Mouse (Mus musculus) granulocyte monocyte progenitor cell, adult 5-6 weeks (primary cell): ENCODE measurements around the gene 9530077C05Rik. TPM values are rescaled to one million over a fixed set of nuclear protein-coding genes. Genes with fewer than 3 reads are reported as not detected.
A peak's percentile ranks its signal among the peaks of the same experiment; 100 is the strongest.
"Not testable (repeated sequence)": the region's sequence is repeated elsewhere in the genome, so short reads cannot be mapped to it uniquely, and the experiment has no call there.

ENCODE experiments used
- ATAC-seq: replicated peaks from 2 replicates; pipeline ENCODE4 v1.8.0; 2016; ENCODE audit warnings: mild to moderate bottlenecking, moderate TSS enrichment, inconsistent platforms; ENCODE audit not compliant: poor library complexity, severe bottlenecking
- total RNA-seq, 2 experiments: library from RNA; stranded (forward) in 1 of 2; stranded (reverse) in 1 of 2; fragments of 200-712, 200-1000 nt in 1 of 2; fragments of >200 nt in 1 of 2; fragmentation: Nextera tagmentation in 1 of 2; gene quantifications; 2 replicates each; pipeline ENCODE4 v1.2.3; 2014 to 2017

Gene 9530077C05Rik
- total RNA-seq (2014; fragmentation: Nextera tagmentation) (2.1 TPM in 1 of 2 replicates, not detected in the other), total RNA-seq (2017) (2.0 and 2.1 TPM in 2 replicates)

DNA sequence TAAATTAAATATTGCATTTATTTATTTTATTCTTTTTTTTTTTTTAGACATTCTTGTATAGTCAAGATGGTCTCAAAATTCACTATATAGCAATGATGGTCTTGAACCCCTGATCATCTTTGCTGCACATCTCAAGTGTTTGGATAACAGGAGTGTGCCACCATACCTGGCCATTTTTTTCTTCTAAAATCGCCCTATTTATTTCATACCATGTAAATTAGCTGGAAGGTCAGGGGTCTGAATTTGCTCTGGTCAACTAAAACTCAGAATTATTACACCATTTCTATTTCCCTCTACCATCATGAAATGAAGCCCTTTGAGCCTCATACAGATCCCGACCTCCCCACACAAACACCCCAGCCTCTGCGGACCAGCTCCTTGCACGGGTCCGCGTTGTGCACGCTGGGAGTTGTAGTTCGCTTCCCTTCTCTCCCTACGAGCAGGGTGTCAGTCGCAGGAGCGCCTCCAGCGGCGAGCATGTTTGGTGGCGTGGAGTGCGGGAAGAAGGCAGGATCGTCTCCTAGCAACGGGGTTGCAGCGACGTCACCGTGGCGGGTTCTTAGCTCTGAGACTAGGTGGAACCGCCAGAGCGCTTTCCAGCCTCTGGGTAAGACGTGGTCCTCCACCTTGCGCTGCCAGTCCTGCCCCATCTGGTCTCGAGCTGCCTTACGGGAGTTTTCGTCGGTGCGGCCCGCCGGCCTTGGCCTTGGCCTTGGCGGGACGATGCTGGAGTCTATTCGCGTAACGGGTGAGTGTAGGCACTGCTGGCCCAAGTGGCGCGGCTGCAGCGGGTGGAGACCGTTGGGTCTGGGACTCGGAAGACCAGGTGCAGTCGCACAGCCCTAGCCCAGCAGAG lies at the start of gene 9530077C05Rik:
TSS of gene 9530077C05Rik (plus strand) at position 512 of the 856 bp plus-strand sequence.
- peak; percentile 100 for ATAC-seq

DNA sequence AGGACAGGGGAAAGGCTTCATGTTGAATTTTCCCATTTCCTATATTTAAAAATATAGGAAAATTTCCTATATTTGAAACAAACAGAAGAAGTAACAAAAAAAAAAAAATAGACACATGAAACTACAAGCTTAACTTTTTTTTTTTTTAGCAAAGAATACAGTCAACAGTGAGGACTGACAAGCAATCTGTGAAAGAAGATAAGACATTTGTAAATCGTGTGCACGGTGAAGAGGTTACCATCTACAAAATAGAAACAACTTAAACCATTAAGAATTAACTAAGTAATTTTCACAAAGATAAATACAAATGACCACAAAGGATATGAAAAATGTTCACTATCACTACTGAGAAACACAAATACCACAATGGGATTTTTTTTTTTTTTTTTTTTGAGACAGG lies 45.1 kb upstream of the 9530077C05Rik start:
- ATAC-seq: no peak

DNA sequence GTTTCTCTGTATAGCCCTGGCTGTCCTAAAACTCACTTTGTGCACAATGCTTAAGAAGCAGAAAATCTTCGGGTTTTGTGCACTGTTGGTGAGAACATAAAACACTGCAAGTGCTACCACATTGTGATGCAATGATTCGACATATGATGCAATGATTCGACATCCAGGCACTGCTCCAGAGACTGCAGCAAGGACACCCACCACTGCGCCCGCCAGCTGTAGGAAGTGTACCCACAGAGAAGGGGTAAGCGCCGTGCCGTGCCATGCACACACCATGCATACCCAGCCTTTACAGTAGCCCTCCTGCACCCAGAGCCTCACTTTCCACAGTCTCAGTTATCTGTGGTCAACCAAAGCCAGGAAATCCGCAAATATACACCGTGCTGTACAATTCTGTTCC lies 44.7 kb upstream of the 9530077C05Rik start:
- peak; percentile 93 for ATAC-seq

DNA sequence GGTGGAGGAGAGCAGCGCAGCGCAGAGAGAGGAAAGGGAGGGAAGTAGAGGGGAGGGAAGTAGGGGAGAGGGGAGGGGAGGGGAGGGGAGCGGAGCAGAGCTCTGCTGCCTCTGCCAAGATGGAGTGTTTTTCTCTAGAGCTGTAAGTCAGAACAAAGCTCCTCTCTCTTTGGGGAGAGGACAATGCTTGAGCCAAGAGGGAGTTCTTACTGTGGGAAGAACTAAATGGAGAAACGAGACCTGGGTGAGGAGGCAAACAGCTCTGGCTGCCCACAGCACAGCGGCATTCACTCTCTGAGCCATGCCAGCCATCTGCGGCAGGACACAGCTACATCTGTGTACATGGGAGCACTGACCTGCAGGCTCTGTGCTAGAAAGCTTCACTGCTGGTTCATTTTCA lies 43.3 kb upstream of the 9530077C05Rik start:
- ATAC-seq: 0 out of 2 replicates have a peak, but pooled peaks have one; percentile 17

DNA sequence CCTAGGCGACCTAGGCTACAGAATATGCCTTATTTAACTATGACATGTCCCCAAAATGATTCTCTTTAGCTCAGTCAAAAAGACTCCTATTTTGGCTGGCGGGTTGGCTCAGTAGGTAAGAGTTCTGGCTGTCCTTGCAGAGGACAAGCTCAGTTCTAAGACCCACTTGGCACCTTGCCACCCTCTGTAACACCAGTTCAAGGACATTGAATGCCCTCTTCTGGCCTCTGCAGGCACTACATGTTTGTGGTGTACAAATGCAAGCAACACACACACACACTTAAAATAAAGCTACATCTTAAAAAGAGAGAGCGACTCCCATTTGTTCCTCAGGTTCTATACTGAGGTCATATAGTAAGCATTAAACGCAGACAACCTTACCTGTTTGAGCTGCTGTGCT lies 38.6 kb upstream of the 9530077C05Rik start:
- no peak for ATAC-seq

DNA sequence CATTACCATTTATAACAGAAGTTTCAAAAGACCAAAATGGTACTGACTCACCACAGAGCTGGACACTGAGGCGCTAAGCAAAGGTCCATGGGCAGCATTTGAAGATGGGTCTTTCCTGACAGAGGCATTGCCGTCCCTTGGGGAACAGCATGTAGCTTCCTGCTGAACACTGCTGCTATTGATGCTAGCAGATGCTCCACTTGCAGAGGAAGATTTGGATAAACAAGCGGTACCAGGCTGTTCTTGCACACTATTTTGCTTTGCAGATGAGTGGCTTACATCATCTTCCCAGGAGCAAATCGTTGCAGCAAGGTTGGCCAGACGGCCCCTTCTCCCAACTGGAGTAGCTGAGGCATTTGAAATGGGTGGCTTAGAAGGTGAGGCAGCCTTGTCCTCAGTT lies 35.2 kb upstream of the 9530077C05Rik start:
- no peak for ATAC-seq

DNA sequence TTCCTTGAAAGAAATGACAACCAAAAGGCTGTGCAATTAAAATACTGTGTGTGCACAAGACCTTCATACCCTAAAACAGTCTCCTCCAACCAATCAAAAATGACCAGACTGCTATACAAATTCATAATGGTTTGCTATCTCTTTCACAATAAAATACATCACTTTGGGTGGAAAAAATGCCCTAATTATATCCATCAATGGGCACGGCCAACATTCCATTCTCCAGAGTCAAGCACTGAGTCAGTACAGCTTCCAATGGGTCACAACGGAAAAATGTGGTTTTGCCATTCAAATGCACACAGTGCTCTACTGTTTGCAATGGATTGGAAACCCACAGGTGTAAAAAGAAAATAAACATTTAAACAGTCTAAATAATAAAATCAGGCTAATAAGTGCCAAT lies 25.4 kb upstream of the 9530077C05Rik start:
- no peak for ATAC-seq

DNA sequence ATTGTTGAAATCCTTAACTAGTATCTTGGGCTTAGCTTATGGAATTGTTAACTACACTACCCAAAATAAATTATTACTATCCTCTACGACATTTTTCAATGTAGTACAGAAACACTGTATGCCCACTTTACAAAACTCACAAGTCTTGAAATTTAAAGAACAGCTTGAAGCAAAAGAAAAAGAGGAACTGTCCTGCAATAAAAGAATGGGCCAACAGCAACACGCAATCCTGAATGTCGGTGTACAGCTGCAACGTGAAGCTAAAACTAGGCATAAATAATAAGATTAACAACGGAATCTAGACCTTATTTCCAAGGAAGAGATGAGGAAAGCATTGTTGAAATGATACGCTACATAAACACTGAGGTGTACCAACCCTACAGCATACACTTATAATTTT lies 23.4 kb upstream of the 9530077C05Rik start:
- peak; percentile 30 for ATAC-seq

DNA sequence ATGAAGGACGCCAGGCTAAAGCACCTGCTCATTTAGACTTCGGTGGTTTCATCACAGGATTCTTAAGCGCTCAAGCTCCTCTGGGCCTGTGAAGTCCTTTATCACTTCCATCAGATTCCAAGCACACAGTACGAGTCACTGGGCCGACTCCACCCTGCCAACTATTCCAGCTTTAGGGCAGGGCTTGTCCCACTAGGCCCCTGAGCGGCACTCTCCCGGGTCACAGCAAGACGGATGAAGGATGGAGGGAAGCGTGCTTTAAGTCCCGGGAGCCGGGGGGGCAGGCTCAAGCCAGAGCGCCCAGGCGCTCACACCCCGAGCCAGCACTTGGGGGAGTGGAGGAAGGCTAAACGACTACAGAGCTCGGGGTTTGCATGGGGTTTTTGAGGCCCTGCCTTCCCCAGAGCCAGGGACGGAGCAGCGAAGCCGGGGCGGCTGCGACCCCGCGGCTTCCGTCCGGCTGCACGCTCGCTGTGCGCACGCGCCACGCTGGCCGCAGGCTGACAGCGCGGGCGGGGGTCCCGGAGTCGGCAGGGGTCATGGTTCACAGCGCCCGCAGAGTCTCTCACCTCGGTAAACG lies 22.8 kb upstream of the 9530077C05Rik start:
- peak; percentile 25 for ATAC-seq

DNA sequence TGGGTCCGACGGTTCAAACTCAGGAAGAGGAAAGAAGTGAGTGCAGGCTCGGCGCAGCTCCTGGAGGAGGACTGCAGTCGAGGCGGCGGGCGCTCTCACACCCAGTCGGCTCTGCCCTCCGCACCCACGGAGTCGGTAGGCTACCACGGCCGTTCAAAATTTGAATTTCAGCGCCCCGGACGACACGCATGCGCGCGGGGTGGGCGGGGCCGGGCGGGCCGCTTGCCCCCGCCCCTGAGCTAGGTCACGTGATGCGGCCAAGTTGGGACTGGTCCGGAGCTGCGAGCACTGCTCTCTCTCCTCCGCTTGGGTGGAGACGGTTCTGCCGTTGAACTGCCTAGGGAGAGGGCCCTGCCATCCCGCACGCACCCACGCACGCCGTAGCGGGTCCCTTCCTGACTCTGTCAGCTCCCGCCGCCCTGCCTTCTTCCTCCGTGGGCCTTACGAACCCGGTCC lies 22.3 kb upstream of the 9530077C05Rik start, which contains the start of gene Anln:
TSS of gene Anln (minus strand) at position 168 of the 456 bp plus-strand sequence.
- ATAC-seq: peak; percentile 88

DNA sequence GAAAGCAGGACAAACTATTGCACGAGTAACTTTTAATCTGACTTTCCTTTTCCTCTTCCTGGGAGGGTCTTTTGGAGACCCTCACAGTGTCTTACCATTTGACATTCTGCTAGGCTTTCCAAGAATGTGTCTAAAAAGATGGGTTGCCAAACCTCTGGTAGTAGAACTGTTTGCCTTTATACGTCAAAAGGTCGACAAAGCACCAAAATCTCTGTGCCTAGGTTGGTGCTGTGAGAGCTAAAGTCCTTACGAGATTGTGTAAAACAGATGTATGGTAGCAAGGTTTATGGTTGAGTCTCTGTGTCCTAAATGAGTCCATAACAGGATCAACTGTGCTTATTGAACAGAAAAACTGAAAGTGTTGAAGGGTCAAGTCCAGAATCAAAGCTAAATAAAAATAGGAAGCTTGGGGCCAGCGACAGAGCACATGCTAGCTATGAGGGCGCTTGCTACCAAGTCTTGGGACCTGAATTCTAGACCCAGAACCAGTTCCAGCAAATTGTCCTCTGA lies 21.5 kb upstream of the 9530077C05Rik start:
- no peak for ATAC-seq

DNA sequence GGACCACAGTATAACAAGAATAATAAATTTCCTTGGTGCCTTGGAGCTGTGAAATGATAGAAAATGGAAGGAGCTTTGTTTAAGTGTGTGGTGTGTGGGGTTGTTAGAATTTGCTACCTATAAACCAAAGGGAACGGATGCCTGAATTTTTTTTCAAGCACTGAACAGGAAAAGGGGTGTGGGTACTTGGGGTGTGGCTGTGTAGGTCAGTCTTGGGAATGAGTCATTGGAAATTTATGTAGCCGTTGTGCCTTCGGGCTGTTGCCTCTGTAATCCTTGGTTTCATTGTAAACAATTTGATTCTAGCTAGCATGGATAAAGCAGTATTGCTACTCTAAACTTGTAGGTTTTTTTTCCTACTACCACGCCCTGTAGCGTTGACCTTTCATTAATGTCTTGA lies 20.9 kb upstream of the 9530077C05Rik start:
- no peak for ATAC-seq

DNA sequence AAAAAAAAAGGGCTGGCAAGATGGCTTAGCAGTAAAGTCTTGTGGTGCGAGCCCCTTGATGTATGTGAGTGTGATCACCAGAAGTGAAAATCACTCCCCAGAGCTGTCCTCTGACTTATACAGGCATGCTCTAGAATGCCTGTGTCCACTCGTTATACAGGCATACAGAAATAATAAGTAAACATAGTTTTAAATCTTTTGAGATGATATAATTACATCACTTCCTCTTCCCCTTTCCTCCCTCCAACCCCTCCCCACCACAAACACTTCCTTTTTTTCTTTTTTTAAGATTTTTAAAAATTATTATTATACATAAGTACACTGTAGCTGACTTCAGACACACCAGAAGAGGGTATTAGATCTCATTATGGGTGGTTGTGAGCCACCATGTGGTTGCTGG lies 16.6 kb upstream of the 9530077C05Rik start:
- ATAC-seq: peak; percentile 85

DNA sequence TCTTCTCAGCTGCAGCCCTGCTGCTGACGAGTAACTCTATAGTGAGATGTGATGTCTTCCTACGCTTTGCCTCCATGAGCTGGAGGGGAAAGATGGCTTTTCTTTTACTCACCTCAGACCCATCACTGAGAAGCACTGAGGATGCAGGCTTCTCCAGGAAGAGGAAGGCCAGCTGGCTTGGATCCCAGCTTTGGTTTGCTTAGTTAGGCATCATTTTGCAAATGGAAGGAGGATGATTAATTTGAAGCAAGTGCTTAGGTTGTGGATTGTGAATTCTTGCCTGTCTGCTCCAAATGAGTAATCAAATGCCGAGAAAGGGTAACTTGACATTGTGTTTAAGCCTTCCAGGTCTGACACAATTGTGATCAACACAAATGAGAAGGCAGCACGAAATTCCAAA lies 12.3 kb upstream of the 9530077C05Rik start:
- no peak for ATAC-seq

DNA sequence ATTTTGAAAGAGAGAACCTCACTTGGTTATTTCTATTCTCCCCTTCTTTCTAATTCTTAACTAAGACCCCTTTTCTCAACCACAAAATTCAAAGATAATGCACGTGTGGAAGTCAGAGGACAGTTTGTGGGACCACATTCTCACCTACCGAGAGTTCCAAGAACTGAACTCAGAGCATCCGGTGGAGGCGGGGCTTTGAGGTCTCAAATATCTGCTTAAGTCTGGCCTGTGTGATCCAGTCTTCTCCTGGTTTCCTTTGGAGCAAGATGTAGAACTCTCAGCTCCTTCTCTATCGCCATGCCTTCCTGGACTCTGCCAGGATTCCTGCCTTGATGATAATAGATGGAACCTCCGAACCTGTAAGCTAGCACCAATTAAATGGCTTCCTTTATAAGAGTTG lies 9.3 kb upstream of the 9530077C05Rik start:
- ATAC-seq: no peak

DNA sequence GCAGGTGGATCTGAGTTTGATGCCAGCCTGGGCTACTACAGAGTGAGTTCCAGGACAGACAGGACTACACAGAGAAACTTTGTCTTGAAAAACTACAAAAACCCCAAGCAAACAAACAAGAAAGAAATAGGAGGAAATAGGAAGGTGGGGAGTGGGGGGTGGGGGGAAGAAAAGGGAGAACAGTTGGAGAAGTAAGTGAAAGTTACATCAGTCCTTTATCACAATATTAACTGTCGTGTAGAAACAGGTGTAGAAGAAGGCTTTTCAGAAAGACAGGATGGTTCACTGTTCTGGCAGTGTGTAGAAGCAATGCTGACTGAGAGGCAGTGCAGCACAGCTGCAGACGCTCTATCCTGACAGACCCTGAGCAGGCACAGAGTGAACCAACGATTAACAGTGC lies 8.3 kb upstream of the 9530077C05Rik start:
- ATAC-seq: no peak

DNA sequence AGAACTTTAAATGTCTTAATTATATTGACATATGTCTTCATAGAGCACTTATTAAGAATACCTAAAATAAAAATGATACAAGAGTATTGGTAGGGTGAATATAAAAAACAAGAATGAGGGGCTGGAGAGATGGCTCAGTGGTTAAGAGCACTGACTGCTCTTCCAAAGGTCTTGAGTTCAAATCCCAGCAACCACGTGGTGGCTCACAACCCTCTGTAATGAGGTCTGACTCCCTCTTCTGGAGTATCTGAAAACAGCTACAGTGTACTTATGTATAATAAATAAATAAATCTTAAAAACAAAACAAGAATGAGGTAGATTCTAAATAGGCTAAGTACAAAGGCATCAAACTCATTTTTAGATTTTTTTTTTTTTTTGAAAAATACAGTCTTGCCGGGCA lies 7.8 kb upstream of the 9530077C05Rik start:
- ATAC-seq: not testable (repeated sequence)

DNA sequence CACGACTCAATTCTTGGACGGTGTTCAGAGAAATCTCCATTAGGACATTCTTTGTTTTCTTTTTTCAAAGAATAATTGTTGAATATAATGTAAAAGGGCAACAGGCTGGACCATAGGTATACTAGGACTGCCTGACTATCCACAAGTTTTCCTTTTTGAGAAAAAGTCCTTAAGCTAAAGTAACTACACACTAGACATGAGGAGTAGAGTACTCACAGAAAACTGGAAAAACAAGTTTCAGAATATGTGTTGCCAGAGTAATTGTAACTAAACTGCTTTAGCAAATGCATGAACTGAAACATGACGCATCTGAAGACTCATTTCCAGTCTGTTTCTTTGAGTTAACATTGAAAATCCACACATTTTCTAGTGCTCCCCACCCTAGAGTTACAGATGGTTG lies 5.9 kb upstream of the 9530077C05Rik start:
- ATAC-seq: no peak

DNA sequence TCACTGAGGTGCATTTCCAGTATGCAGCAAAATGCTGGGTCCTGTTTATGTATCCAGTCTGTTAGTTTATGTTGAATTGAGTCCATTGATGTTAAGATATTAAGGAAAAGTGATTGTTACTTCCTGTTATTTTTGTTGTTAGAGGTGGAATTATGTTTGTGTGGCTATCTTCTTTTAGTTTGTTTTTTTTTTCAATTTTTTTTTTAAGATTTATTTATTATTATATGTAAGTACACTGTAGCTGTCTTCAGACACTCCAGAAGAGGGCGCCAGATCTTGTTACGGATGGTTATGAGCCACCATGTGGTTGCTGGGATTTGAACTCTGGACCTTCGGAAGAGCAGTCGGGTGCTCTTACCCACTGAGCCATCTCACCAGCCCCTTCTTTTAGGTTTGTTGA lies 3.7 kb upstream of the 9530077C05Rik start:
- not testable (repeated sequence) for ATAC-seq

DNA sequence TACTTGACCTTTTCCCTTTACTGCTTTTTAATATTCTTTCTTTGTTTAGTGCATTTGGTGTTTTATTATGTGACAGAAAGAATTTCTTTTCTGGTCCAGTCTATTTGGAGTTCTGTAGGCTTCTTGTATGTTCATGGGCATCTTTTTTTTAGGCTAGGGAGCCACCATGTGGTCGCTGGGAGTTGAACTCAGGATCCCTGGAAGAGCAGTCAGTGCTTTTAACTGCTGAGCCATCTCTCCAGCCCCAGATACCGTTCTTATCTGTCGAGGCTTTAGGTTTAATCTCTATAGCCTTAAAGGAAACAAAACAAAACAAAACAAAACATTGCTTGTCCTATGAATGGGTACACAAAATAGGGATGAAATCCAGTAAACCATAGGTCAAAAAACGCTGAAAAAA lies 3.0 kb upstream of the 9530077C05Rik start:
- ATAC-seq: not testable (repeated sequence)

DNA sequence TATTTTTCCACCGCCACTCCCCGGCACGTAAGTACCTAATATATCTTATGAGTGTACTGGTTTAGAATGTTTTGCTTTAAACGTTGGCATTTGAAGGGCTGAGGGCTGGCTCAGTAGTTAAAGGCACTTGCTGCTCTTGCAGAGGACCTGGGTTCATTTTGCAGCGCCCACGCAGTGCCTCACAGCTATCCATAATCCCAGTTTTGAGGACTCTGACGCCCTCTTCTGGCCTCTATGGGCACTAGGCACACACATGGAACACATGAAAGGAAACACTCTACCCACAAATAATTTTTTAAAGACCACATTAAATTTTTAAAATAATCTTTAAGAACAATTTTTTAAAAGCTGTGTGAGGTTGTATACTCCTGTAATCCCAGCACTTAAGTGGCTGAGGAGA lies 1.8 kb upstream of the 9530077C05Rik start:
- no peak for ATAC-seq
